Mouse (Mus musculus) cerebellum, adult 8-10 months (tissue): ENCODE results near the gene Hnf1a.
A peak's percentile ranks its signal among the peaks of the same experiment; 100 is the strongest.

Experiments
- DNase-seq: peaks from one replicate; pipeline ENCODE4 v3.0.0; 2022

The Hnf1a gene

DNA sequence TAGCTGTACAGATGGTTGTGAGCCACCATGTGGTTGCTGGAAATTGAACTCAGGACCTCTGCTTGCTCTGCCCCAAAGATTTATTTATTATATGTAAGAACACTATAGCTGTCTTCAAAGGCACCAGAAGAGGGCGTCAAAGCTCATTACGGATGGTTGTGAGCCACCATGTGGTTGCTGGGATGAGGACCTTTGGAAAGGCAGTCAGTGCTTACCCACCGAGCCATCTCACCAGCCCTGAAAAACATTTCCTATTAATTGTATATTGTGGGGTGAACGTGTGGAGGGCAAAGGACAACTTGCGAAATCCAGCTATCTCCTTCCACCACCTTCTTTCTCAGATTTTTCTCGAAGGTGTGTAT, 8.0 kb upstream of the Hnf1a start:
- no peak for DNase-seq

DNA sequence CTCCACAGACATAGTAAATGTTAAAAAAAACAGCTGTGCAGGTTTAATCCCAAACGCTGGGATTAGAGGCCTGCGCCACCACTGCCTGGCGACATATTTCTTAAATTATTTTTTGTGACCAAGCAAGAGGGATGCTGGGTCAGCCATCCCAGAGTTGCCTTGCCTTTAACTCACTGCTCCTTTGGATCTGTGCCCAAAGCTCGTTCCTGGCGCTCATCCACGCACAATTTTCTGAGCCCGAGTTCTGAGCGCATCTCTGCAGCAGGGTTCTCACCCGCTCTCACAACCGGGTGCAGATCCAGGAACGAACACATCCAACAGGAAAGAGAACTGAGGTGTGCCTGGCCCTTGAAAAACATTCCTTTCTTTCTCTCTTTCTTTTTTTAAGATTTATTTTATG, 7.6 kb upstream of the Hnf1a start:
- DNase-seq = peak; percentile 18

DNA sequence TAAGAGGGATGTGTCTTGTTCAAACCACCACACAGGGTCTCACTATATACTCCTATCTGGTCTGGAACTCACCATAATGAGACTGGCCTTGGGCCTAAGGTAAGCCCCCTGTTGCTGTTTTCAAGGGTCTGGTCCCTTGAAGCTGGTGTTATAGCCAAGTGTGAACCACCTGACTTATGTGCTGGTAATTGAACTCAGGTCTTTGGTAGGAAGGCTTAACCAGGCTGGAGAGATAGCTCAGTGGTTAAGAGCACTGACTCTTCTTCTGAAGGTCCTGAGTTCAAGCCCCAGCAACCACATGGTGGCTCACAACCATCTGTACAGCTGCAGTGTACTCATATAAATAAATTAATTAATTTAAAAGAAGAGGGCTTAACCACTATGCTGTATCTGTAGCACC, 6.0 kb upstream of the Hnf1a start:
- DNase-seq = no peak

DNA sequence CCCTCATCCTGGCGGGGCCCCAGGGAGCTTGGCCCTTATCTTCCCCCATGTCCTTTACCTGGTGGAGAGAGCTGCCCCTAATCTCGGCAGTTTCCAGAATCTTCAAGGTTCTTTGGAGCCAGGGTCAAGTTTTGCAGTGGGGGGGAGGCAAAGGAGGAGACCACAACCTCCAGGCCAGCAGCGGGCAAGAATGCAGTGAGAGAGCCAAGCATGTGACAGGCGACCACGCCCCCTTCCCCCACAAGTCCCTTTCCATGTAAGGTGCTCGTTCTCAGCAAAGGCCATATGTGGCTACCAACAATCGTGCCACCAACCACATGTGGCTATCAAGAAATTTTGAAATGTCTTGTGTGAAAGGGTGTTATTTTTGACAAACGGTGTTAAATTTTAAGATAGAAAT, 2.2 kb upstream of the Hnf1a start:
- DNase-seq = no peak

DNA sequence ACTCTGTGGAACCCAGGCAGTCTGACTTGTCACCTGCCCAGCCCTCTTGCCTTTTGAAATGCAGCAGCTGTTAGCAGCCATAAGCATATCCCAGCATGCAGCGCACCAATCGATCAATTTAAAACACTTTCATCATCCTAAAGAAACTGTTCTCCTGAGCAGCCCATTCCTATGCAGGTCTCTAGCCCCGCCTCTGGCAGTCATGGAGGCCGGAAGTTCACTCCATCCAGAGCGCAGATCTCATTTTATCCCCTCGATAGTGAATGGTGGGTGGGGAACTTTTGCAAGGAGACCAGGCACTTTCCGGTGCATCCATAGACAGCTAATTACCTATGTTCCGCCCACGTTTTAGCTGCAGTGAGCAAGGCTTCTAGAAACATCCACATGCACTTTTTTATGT, 1.3 kb upstream of the Hnf1a start:
- no peak for DNase-seq

DNA sequence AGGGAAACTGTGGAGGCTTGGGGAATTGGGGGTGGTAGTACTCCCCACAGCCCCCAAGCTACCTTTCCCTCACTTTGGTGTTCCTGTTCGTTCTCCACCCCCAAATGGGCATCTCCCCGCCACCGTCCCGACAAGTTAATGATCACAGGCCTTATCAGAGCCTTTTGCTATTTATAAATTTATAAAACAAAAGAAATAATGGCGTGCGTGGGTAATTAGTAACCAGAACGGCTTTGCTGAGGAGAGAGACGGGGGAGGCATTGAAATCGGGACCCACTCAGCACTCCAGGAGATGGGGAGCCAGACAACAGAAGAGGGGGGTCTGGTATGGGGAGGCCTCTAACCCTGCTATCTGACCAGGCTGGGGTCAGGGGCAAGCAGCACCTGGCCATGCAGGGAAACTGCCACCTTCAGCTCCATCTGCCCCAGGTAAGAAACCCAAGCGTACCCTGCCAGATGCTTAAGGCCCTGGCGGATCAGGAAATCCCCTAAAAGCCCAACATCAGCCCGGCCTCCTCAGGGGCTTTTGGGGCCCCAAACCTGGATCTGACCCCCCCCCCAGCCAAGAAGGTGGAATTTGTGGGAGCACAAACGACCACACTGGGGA, 1.2 kb downstream of the Hnf1a start:
- DNase-seq = no peak

DNA sequence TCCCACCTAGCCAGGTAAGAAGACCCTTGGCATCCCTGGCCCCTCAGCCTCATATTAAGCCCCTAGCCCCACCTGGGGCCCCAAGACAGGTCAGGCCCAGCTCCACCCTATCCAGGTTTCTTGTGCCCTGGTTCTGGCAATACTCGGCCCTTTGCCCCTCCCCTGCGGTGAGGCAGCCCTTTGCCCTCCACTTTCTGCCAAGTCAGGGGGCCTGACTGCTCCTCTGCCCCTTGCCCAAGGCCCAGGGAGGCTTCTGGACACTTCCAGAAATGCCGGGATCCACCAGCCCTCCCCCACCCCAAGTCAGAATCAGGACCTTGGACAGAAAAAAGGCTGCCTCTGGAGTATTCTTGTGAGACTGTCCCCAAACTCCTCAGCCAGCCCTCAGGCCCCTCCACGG, 1.8 kb downstream of the Hnf1a start:
- DNase-seq = no peak

DNA sequence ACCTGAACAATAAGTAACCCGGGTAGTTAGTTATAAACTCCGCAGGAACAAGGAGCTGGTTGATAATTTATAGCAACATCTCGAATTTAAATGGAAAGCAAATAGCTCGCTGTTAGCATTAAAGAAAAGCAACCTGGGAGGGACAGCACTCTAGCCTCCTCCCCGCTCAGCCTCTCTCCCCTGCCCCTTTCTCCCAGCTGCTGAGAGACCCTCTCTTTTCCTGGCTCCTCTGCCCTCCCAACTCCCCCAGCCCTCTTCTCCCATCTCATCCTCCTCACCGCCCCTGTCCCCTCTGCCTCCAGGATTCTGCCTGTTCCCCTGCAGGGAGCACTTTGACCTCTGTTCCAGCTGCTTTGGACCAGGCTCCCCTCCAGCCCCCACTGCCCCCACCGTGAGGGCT, 2.2 kb downstream of the Hnf1a start:
- DNase-seq = no peak

DNA sequence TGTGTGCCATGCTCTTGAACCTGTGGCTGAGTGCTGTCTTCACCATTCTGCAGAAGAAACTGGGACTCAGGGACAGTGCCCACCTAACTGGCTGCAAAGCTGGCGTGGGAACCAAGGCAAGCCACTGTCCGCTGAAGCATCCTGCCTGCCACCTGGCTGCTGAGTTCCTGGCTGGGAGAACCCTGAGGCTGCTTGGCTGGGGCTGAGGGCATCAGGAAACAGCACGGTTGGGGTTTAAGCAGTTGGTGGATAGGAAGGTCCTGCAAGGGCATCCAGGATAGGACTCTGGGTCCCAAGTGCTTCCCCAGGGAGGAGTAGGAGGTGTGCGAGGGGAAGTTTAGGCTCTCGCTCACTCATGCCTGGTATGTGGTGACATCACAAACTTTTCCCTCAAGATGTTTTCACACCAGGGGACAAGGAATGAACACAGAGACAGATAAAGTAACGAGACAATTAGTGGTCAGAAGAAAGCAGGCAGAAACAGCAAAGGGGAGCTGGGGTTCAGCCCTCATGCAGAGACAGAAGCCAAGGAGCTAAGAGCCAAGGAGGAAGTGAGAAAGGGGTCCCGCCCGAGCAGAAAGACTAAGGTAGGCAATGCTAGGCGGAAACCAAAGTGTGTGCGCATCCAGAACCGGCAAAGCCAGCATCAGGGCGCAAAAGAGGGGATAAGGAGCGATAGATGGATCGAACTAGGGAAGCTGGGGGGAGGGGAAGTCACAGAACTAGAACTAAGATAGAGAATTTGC, 3.2 kb downstream of the Hnf1a start:
- no peak for DNase-seq

DNA sequence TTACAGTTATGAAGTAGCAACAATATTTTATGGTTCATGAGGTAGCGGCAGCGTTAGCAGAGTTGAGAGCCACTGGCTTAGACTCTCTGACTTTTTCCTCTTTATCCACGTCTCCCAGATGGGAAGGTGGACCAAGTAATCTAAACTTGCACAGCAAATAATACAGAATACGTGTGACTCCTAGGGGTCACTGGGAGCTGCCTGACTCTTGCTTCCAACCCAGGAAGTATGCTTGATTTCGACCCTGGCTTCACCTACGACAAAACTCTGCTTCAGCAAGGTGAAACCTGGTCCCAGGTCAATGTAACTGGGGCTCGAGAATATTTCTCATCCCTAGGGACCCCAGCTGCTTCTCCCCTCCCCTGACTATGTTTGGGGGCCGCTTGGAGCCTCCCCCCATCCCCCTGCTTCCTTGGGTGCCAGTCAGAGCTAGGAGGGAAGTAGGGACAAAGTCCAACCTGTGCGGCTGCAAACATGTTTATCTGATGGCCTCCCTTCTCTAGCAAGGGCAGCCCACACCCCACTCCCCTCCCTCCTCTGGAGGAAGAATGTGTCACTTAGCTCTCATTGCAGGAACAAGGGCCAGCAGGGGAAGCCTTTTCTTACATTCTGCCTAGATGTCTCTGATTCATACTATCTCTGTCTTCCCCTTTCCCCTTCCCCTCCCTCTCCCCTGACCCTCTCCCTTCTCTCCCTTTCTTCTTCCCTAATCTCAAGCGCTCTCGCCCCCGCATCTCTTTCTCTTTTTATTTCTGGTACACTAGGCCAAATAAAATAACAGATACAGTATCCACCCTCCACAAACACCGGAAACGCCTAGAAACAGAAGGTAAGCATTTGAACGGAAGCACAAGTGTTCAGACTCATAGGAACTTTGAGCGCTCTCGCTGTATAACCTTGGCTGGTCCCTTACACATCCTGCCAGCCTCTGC, 5.7 kb downstream of the Hnf1a start:
- no peak for DNase-seq

DNA sequence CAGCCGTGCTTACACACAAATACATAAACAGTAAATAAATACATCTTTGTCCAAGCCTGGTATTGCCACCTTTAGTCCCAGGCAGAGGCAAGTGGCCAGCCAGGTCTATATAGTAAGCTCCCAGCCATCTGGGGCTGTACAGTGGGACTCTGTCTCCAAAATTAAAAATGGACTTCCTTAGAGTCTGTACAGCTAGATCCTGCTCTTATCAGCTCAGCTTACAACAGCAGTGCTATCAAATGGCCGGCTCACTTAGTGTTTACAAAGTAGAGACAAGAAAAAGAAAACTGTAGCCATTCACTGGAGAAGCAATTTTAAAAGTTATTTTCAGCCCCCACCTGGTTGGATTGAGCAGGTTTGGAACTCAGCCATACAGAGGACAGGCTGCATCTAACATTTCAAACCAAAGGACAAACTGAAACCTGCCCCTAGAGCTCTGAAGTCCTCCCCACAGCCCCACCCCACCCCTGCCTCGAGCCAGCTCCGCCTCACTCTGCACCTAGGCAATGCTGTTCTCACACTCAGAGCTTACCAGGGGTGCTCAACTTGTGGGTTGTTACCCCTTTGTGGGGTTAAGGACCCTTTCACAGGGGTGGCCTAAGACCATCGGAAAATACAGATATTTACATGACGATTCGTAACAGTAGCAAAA, 6.5 kb downstream of the Hnf1a start:
- DNase-seq = no peak

DNA sequence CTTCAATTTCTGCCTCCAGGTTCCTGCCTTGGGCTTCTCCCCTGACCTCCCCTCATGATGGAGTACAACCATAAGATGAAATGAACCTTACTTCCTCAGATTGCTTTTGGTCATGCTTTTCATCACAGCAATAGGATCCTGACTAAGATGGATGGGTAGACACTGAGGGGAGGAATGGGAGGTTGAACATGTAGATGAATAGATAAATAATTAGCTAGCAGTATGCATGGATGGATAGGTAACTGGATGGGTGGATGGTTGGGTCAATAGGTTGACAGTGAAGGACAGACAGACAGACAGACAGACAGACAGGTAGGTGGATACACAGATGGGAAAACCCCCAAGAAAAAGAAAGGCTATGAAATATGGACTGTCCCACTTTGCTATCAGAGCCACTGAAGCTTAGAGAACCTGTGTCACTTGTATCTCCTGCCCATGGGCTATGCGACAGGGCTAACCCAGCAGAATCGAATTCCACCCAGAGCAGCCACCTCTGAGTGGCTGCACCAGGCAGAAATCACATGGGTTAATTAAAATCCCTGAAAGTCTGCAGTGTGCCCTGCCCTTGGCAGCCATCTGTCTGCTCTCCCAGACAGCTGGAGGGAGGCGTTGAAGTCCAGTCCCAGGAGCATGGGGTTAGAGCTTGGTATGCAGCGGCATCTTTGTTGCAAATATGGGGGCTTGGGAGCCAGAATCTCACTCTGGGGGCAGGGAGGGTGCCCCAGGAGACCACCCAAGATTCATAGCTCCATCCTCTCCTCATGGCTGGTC, 9.1 kb downstream of the Hnf1a start:
- no peak for DNase-seq

DNA sequence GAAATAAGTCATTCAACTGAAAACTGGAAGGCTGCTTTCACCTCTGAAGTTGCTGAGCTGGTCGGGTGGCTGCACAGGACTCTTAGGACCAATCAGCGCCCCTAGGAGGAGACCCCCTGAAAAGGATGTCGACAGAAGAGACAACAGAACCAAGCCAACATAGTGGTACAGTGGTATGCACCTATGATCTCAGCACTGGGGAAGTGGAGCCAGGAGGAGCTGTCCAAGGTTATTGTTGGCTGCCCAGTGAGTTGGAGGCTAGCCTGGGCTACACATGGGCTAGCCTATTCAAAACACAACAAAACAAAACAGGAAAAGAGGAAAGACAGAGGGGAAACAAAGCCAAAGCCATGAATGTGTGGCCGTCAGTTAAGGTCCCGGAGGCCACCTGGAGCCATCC, 12.8 kb downstream of the Hnf1a start:
- DNase-seq = no peak

DNA sequence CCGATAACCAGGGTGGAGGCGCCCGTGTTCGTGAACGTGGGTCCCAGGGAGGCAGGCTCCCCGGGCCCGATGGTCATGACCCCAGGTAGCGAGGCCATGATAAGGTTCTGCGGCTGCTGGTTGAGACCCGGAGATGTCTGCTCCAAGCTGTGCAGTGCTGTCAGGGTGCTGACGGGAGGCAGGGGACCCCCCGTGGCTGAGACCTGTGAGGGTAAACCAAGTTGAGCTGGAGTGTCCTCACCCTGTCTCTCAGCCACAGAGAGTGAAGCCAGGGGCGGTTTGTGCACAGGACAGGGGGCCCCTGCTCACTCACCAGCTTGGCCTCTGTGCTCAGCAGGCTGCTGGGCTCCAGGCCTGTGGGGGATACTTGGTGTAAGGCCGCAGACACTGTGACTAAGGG, 17.6 kb downstream of the Hnf1a start:
- DNase-seq = no peak

DNA sequence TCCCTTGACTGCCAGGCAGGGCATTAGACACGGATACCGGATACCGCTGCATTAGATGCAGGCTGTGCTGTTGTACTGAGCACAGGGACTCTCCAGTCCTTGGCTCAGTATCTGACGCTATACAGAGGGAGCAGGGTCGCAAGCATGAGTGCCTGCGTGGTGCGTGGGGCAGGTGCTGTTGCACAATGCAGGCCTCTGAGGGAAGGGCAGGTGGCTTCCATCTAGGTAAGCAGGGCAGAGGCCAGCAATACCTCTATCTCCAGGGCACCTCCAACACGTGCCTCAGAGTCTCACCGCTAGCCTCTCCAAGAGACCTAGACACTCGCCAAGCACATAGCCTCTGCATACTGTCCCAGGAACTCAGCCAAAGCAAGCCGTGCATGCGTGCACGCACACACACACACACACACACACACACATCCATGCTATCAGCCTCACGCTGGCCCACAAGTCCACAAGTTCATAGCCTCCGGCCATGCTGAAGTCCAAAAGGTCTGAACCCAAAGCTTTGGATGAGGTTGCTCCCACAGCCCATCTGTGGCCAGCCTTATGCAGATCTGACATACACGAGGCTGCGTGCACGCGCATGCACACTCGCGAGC, 19.5 kb downstream of the Hnf1a start:
- no peak for DNase-seq

DNA sequence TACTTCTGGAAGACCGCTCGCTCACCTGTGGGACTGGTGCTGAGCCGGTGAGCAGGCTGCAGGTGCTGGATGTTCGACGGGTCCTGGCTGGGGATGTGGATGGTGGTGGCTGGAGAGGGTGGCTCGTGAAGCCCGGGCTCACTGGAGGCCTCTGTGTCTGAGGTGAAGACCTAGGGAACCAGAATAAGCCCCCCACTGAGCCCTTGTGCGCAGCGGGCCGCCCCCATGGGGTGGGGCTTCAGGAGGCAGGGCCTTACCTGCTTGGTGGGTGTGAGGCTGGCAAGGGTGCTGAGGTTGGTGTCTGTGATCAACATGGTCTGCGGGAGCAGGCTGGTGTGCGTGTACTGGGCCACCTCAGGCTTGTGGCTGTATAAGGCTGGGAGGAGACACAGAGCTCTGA, 20.2 kb downstream of the Hnf1a start:
- no peak for DNase-seq

DNA sequence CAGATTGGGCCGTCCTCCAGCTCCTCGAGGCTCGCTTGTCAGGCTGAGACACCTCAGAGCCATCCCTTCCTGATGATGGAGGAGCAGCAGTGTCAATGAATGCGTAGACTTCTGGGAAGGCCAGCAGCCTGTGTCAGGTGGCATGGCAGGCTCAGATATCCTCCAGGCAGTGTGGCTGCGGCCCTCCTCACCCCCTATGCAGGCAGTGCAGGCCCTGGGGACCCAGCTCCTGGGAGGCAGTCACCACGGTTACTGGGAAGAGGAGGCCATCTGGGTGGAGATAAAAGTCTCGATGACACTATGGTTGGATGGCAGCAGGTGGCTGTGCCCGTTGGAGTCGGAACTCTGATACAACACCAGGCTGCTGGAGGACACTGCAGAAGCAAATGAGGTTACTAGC, 21.1 kb downstream of the Hnf1a start:
- no peak for DNase-seq

DNA sequence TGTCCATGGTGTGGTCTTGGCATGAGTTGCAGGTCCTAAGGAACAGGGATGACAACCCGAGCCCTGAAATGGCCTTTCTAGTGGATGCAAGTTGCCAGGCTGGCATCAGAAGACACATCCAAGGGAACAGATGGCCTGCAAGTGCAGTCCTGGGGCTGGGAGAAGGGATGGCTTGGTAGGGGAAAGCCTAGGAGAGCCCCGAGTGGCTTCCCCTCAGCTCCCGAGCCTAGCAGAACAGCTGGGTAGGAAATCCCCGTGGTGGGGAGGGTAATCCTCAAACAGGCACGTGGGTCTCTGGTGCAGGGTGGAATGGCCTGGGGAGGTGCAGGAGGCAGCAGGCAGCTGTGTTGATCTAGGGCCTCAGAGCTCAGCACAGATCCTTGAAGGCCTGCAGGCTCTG, 21.6 kb downstream of the Hnf1a start:
- peak; percentile 45 for DNase-seq

DNA sequence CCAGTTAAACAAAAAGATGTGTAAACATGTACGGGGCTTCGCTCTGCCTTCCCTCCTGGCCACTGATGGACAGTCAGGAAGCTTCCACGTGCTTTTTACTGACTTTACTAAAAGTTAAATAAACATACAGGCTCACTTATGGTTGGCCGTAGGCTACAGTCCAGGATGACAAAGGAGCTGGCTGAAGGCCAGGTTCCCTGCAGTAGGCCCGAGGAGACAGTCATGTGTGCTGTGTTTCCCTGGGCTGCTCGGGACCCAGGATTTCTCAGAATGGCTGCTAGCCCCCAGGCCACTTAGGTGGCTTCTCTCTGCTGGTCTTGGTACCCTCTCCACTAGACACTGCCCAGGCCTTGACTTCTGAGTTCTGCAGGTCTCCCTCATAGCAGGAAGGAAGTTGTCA, 22.0 kb downstream of the Hnf1a start:
- DNase-seq = peak; percentile 51

DNA sequence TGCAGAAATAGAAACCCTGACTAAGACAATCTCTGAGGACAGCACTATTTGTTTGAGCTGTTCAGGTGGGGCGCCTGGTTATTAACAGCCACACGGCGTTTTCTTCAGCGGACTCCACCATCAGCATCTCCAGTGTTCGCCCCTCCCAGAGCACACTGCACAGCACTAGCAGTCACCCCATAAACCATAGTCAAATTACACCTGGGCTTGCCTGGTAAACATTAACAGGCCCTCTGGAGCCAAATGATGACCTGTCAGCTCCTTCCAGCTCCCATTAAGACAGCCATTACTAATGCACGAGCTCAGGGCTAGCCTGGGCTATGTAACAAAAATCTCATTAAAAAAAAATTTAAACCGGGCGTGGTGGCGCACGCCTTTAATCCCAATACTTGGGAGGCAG, 25.8 kb downstream of the Hnf1a start:
- DNase-seq = no peak

DNA sequence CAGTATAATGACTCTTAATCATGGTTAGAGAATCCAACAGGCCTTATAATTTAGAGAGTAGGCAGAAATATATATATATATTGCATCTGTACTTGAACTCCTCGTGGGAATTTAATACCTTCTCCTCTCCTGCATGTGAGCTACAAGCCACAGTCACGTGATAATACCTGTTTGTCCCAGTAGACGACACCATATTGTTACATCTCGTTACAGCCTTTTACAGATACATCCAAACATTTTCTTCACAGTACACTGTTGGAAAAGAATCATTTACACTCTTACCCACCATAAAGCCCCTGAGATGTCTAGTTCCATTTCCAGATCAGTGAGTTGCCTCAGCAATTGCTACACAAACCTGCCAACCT, 28.1 kb downstream of the Hnf1a start:
- DNase-seq = no peak

DNA sequence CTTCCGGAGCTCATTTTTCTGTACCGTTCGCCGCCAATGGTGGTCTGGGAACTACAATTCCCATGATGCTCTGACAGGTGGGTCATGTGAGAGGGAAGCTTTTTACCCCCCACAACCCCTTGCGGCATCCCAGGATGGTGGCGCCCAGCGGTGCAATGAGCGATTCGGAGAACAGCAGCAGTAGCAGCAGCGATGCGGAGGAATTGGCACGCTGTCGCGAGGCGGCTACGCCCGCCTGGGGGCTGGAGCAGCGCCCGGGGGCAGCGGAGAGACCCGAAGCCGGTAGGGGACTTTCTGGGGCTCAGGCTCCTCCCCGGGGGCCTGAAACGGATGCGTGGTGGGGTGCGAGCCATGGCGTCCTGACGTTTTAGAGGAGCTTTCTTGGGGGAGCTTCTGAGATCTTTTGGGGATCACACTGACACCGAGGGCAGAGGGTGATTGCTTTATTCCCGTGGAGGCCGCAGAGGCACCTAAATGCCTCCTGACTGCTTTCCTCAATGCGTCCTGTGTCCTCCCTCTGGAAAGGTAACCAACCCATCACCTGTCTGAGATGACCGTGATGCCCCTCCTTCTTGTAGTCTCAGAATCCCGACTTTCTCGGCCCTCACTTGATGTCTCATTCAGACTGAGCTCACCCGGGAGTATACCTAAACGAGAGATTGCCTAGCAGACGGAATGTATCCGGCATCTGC, 28.7 kb downstream of the Hnf1a start, which contains the start of gene 2210016L21Rik:
2210016L21Rik (plus strand) TSS at position 85 of the 692 bp plus-strand sequence.
- DNase-seq = peak; percentile 84
